Mouse (Mus musculus) retina, postnatal 1 day (tissue): ENCODE results near the gene Trp53bp2.

Experiments used
- DNase-seq: peaks from one replicate; pipeline ENCODE4 v3.0.0-alpha.2; 2012

Trp53bp2 gene

GRCm38 (mm10) chr1:182503206-182503900, 94.4 kb downstream of the Trp53bp2 start:
- no peak for DNase-seq

DNA sequence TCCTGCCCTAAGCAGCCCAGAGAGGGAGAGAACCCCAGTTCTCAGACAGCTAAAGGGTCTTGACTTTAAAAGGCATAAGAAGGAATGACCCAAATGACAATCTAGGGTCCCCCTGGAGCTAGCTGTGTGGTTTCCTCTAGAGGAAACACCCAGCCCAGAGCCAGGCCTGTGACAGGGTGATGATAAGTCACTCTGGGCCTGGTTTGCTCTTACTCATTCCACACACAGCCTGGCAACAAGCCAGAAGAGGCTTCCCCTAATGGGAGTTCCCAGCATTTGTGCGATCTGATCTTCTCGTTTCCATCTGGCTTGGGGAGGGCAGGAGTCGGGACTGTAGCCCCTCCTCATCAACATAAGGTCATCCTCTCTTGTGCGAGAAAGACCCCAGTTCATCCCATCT, 95.3 kb downstream of the Trp53bp2 start:
- peak; percentile 28 for DNase-seq

DNA sequence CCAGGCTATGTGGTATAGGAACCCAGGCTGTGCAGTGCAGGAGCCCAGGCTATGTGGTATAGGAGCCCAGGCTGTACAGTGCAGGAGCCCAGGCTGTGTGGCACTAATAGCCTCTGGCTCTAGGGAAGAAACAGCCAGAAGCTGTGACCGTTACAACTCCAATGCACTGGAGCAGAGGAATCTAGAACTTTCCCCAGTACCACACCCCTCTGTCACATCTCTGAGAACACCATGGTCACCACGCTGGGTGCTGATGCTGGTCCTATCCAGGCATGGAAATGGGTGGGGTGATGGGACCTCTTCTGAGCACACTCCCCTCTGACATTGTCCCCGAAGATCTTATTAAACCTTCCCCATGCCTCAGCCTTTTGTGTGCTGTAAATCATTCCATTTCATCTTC, 96.3 kb downstream of the Trp53bp2 start:
- DNase-seq: no peak

DNA sequence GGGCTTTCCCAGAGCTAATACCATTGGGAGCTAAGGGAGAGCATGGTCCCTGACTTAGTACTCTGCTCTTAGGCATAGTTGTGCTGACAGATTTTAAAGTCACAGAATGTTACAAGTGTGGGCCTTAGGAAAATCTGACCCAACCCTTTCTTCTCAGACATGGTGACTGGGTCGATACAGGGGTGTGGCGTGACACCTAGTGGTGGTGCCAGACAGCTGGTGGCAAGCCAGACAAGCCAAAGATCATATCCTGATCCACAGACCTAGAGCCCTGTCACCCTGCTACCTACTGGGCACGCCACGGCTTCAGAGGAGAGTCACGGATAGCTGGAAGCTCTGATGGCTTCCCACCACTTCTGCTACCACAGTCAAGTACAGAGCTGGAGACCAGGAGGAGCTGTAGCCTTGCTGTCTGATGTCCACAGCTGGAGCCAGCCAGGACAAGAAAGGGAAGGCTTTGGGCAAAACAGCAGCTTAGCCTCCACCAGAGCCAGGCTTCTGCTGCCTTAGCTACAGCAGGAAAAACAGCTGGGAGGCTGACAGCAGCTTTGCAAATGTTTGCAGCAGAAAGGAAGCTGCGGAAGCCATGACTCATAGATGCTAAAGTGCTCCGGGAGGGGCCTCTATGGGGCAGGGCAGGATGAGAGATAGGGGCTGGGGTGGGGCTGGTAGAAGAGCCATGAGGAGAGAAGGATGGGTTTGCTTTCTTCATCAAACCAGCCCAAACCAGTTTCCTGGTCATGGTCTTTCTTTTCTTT, 97.4 kb downstream of the Trp53bp2 start:
- DNase-seq: no peak

- no peak for DNase-seq
These were observed 100.3 kb downstream of the Trp53bp2 start for GRCm38 (mm10) chr1:182509110-182509797.

GRCm38 (mm10) chr1:182511073-182511472, 102.1 kb downstream of the Trp53bp2 start:
- no peak for DNase-seq

GRCm38 (mm10) chr1:182511778-182512177, 102.8 kb downstream of the Trp53bp2 start:
- DNase-seq: no peak
